Mouse (Mus musculus): ENCODE data around the gene Uck2. TPM values are rescaled to one million over a fixed set of nuclear protein-coding genes. Genes with fewer than 3 reads are reported as not detected.

Uck2 gene
- polyA plus RNA-seq, 2 experiments: 45.7 to 69.3 TPM

GRCm38 (mm10) chr1:167308261-167309054 is 23.3 kb upstream of the Uck2 start, which contains the start of gene Tmco1:
TSS of gene Tmco1 (plus strand) at chr1:167308378.
- H3K27me3 ChIP-seq (ENCODE audit: control insufficient read depth, insufficient read depth, low read length): no peaks in the 10 kb centered on the region
- peak; percentile 95 for TF ChIP-seq POLR2A (IDR thresholded peaks at IDR 0.05; ENCODE audit: borderline replicate concordance, extremely low read depth, insufficient read depth, insufficient read length)
- H3K4me2 ChIP-seq (replicated peaks; ENCODE audit: low read depth, low read length, severe bottlenecking): peak within 1 kb of the TSS; percentile 86
- peak within 1 kb of the TSS; percentile 97 for H3K27ac ChIP-seq (replicated peaks; ENCODE audit: low read depth, low read length)
- DNase-seq (ENCODE audit: low spot score): peak; percentile 95
- whole genome bisulfite sequencing: under 1% methylated on average over 76 of the region's 82 CpGs
- no peaks in the 10 kb centered on the region for H3K9me3 ChIP-seq (ENCODE audit: control insufficient read depth, low read length)
- peak within 1 kb of the TSS; percentile 98 for H3K9ac ChIP-seq (ENCODE audit: low read depth, low read length, severe bottlenecking)
- H3K4me3 ChIP-seq (replicated peaks; ENCODE audit: low read length): peak within 1 kb of the TSS; percentile 83
- peaks cover 15% of the 10 kb centered on the region for H3K36me3 ChIP-seq (ENCODE audit: control insufficient read depth, insufficient read depth, low read length)
- peak; percentile 97 for ATAC-seq (ENCODE audit: low FRiP score, low read depth)
- H3K4me1 ChIP-seq (ENCODE audit: control insufficient read depth, insufficient read depth, low read length): peaks cover 9% of the 10 kb centered on the region; the same call in 1 of the 2 replicates

GRCm38 (mm10) chr1:167307674-167308073 is 22.6 kb upstream of the Uck2 start:
- no peak for ATAC-seq (ENCODE audit: low FRiP score, low read depth)
- 61% methylated on average over 11 of the region's 11 CpGs for WGBS
- Histone ChIP-seq H3K4me1 (ENCODE audit: control insufficient read depth, insufficient read depth, low read length) (peaks cover 9% of the 10 kb centered on the region; the same call in 1 of the 2 replicates), H3K36me3 (ENCODE audit: control insufficient read depth, insufficient read depth, low read length) (peaks cover 13% of the 10 kb centered on the region), H3K9ac (ENCODE audit: low read depth, low read length, severe bottlenecking) (peak overlapping the region; percentile 98; the same call in 1 of the 2 replicates), H3K27me3 (ENCODE audit: control insufficient read depth, insufficient read depth, low read length) (no peaks in the 10 kb centered on the region), H3K4me2 (replicated peaks; ENCODE audit: low read depth, low read length, severe bottlenecking) (peak overlapping the region; percentile 86), H3K27ac (replicated peaks; ENCODE audit: low read depth, low read length) (no peak overlapping the region), H3K9me3 (ENCODE audit: control insufficient read depth, low read length) (no peaks in the 10 kb centered on the region), H3K4me3 (replicated peaks; ENCODE audit: low read length) (peak overlapping the region; percentile 83)
- DNase-seq (ENCODE audit: low spot score): no peak
- TF ChIP-seq POLR2A (IDR thresholded peaks at IDR 0.05; ENCODE audit: borderline replicate concordance, extremely low read depth, insufficient read depth, insufficient read length): no peak

GRCm38 (mm10) chr1:167306451-167307240 is 21.5 kb upstream of the Uck2 start:
- H3K27ac ChIP-seq (replicated peaks; ENCODE audit: low read depth, low read length): no peak overlapping the region
- peaks cover 9% of the 10 kb centered on the region; the same call in 1 of the 2 replicates for H3K4me1 ChIP-seq (ENCODE audit: control insufficient read depth, insufficient read depth, low read length)
- WGBS: 72% methylated on average over 5 of the region's 5 CpGs
- DNase-seq (ENCODE audit: low spot score) (no peak), ATAC-seq (ENCODE audit: low FRiP score, low read depth) (no peak)
- H3K27me3 ChIP-seq (ENCODE audit: control insufficient read depth, insufficient read depth, low read length): no peaks in the 10 kb centered on the region
- peaks cover 2% of the 10 kb centered on the region; the same call in 1 of the 2 replicates for H3K36me3 ChIP-seq (ENCODE audit: control insufficient read depth, insufficient read depth, low read length)
- no peak overlapping the region for H3K4me3 ChIP-seq (replicated peaks; ENCODE audit: low read length)
- no peak overlapping the region for H3K9ac ChIP-seq (ENCODE audit: low read depth, low read length, severe bottlenecking)
- TF ChIP-seq POLR2A (IDR thresholded peaks at IDR 0.05; ENCODE audit: borderline replicate concordance, extremely low read depth, insufficient read depth, insufficient read length): no peak
- no peaks in the 10 kb centered on the region for H3K9me3 ChIP-seq (ENCODE audit: control insufficient read depth, low read length)
- no peak overlapping the region for H3K4me2 ChIP-seq (replicated peaks; ENCODE audit: low read depth, low read length, severe bottlenecking)

- Histone ChIP-seq H3K27me3 (ENCODE audit: control insufficient read depth, insufficient read depth, low read length) (no peaks in the 10 kb centered on the region), H3K36me3 (ENCODE audit: control insufficient read depth, insufficient read depth, low read length) (no peaks in the 10 kb centered on the region), H3K4me1 (ENCODE audit: control insufficient read depth, insufficient read depth, low read length) (peaks cover 9% of the 10 kb centered on the region; the same call in 1 of the 2 replicates), H3K9ac (ENCODE audit: low read depth, low read length, severe bottlenecking) (0 out of 2 replicates have a peak overlapping the region, but pooled peaks have one; percentile 12), H3K4me2 (replicated peaks; ENCODE audit: low read depth, low read length, severe bottlenecking) (no peak overlapping the region), H3K9me3 (ENCODE audit: control insufficient read depth, low read length) (no peaks in the 10 kb centered on the region), H3K4me3 (replicated peaks; ENCODE audit: low read length) (no peak overlapping the region), H3K27ac (replicated peaks; ENCODE audit: low read depth, low read length) (no peak overlapping the region)
- no peak for TF ChIP-seq POLR2A (IDR thresholded peaks at IDR 0.05; ENCODE audit: borderline replicate concordance, extremely low read depth, insufficient read depth, insufficient read length)
- DNase-seq (ENCODE audit: low spot score): no peak
- WGBS: 78% methylated on average over 7 of the region's 7 CpGs
- ATAC-seq (ENCODE audit: low FRiP score, low read depth): no peak
Observed at GRCm38 (mm10) chr1:167305501-167306137, 20.5 kb upstream of the Uck2 start.

- Histone ChIP-seq H3K4me2 (replicated peaks; ENCODE audit: low read depth, low read length, severe bottlenecking) (no peak overlapping the region), H3K27ac (replicated peaks; ENCODE audit: low read depth, low read length) (no peak overlapping the region), H3K4me3 (replicated peaks; ENCODE audit: low read length) (no peak overlapping the region), H3K27me3 (ENCODE audit: control insufficient read depth, insufficient read depth, low read length) (no peaks in the 10 kb centered on the region), H3K4me1 (ENCODE audit: control insufficient read depth, insufficient read depth, low read length) (no peaks in the 10 kb centered on the region), H3K9me3 (ENCODE audit: control insufficient read depth, low read length) (no peaks in the 10 kb centered on the region), H3K36me3 (ENCODE audit: control insufficient read depth, insufficient read depth, low read length) (no peaks in the 10 kb centered on the region), H3K9ac (ENCODE audit: low read depth, low read length, severe bottlenecking) (no peak overlapping the region)
- ATAC-seq (ENCODE audit: low FRiP score, low read depth) (no peak), DNase-seq (ENCODE audit: low spot score) (no peak)
- 81% methylated on average over 2 of the region's 2 CpGs for WGBS
- TF ChIP-seq POLR2A (IDR thresholded peaks at IDR 0.05; ENCODE audit: borderline replicate concordance, extremely low read depth, insufficient read depth, insufficient read length): no peak
Observed at GRCm38 (mm10) chr1:167300122-167300521, 15.0 kb upstream of the Uck2 start.
